Mouse (Mus musculus): ENCODE results near the gene Mdc1. TPM values are rescaled to one million over a fixed set of nuclear protein-coding genes. Genes with fewer than 3 reads are reported as not detected.
A peak's percentile ranks its signal among the peaks of the same experiment; 100 is the strongest.

The Mdc1 gene
- polyA plus RNA-seq, 1 experiment from 2014 or later: 18.7 TPM

- H3K9me3 ChIP-seq (ENCODE audit: control insufficient read depth, low read depth, low read length): no peaks in the 10 kb centered on the region
- no peaks in the 10 kb centered on the region for H3K27me3 ChIP-seq (ENCODE audit: control insufficient read depth, insufficient read depth, low read length)
- no peak for ATAC-seq (ENCODE audit: insufficient number of reproducible peaks, insufficient read depth, low FRiP score, low read depth)
- peak overlapping the region; percentile 63 for H3K4me3 ChIP-seq (ENCODE audit: low read depth, low read length)
- peak overlapping the region; percentile 92 for H3K4me2 ChIP-seq (replicated peaks; ENCODE audit: low read depth, low read length)
- peak overlapping the region; percentile 85 for H3K27ac ChIP-seq (ENCODE audit: low read length)
- peaks cover 5% of the 10 kb centered on the region; the same call in 1 of the 2 replicates for H3K36me3 ChIP-seq (ENCODE audit: control insufficient read depth, insufficient read depth, low read length)
- no peak overlapping the region; the same call in 1 of the 2 replicates for H3K9ac ChIP-seq (replicated peaks; ENCODE audit: low read depth, low read length)
- peaks cover 36% of the 10 kb centered on the region; the same call in 1 of the 2 replicates for H3K4me1 ChIP-seq (ENCODE audit: control insufficient read depth, insufficient read depth, low read length)
- WGBS: 42% methylated on average over 9 of the region's 9 CpGs
Observed at GRCm38 (mm10) chr17:35870151-35870883, 29.0 kb downstream of the Mdc1 start.

- Histone ChIP-seq H3K36me3 (ENCODE audit: control insufficient read depth, insufficient read depth, low read length) (peaks cover 8% of the 10 kb centered on the region; the same call in 1 of the 2 replicates), H3K4me2 (replicated peaks; ENCODE audit: low read depth, low read length) (peak overlapping the region; percentile 92; the same call in 1 of the 2 replicates), H3K27ac (ENCODE audit: low read length) (peak overlapping the region; percentile 85; the same call in 1 of the 2 replicates), H3K4me1 (ENCODE audit: control insufficient read depth, insufficient read depth, low read length) (peaks cover 36% of the 10 kb centered on the region; the same call in 1 of the 2 replicates), H3K27me3 (ENCODE audit: control insufficient read depth, insufficient read depth, low read length) (no peaks in the 10 kb centered on the region), H3K4me3 (ENCODE audit: low read depth, low read length) (peak overlapping the region; percentile 63; the same call in 1 of the 2 replicates), H3K9ac (replicated peaks; ENCODE audit: low read depth, low read length) (no peak overlapping the region), H3K9me3 (ENCODE audit: control insufficient read depth, low read depth, low read length) (no peaks in the 10 kb centered on the region)
- ATAC-seq (ENCODE audit: insufficient number of reproducible peaks, insufficient read depth, low FRiP score, low read depth): no peak
- 68% methylated on average over 8 of the region's 8 CpGs for WGBS
Observed at GRCm38 (mm10) chr17:35870884-35871696, 29.8 kb downstream of the Mdc1 start.

GRCm38 (mm10) chr17:35873774-35874519, 32.6 kb downstream of the Mdc1 start:
- Histone ChIP-seq H3K4me1 (ENCODE audit: control insufficient read depth, insufficient read depth, low read length) (peaks cover 22% of the 10 kb centered on the region; the same call in 1 of the 2 replicates), H3K27me3 (ENCODE audit: control insufficient read depth, insufficient read depth, low read length) (no peaks in the 10 kb centered on the region), H3K27ac (ENCODE audit: low read length) (peak overlapping the region; percentile 15; the same call in 1 of the 2 replicates), H3K4me2 (replicated peaks; ENCODE audit: low read depth, low read length) (no peak overlapping the region), H3K9ac (replicated peaks; ENCODE audit: low read depth, low read length) (peak overlapping the region; percentile 25; the same call in 1 of the 2 replicates), H3K9me3 (ENCODE audit: control insufficient read depth, low read depth, low read length) (no peaks in the 10 kb centered on the region), H3K4me3 (ENCODE audit: low read depth, low read length) (no peak overlapping the region), H3K36me3 (ENCODE audit: control insufficient read depth, insufficient read depth, low read length) (peaks cover 12% of the 10 kb centered on the region)
- 0 out of 2 replicates have a peak, but pooled peaks have one; percentile 25 for ATAC-seq (ENCODE audit: insufficient number of reproducible peaks, insufficient read depth, low FRiP score, low read depth)
- WGBS: 28% methylated on average over 21 of the region's 21 CpGs

- WGBS: 88% methylated on average over 6 of the region's 6 CpGs
- ATAC-seq (ENCODE audit: insufficient number of reproducible peaks, insufficient read depth, low FRiP score, low read depth): no peak
- H3K9me3 ChIP-seq (ENCODE audit: control insufficient read depth, low read depth, low read length): no peaks in the 10 kb centered on the region
Observed at GRCm38 (mm10) chr17:35874721-35875120, 33.4 kb downstream of the Mdc1 start.

GRCm38 (mm10) chr17:35879245-35880057, 38.1 kb downstream of the Mdc1 start, which contains the start of gene Dhx16:
Dhx16 (plus strand) TSS chr17:35879819.
- H3K4me3 ChIP-seq (ENCODE audit: low read depth, low read length): peak within 1 kb of the TSS; percentile 94
- no peaks in the 10 kb centered on the region for H3K9me3 ChIP-seq (ENCODE audit: control insufficient read depth, low read depth, low read length)
- 6% methylated on average over 58 of the region's 66 CpGs for WGBS
- peaks cover 3% of the 10 kb centered on the region; the same call in 1 of the 2 replicates for H3K4me1 ChIP-seq (ENCODE audit: control insufficient read depth, insufficient read depth, low read length)
- H3K27ac ChIP-seq (ENCODE audit: low read length): peak within 1 kb of the TSS; percentile 55; the same call in 1 of the 2 replicates
- H3K9ac ChIP-seq (replicated peaks; ENCODE audit: low read depth, low read length): peak within 1 kb of the TSS; percentile 89
- no peaks in the 10 kb centered on the region for H3K27me3 ChIP-seq (ENCODE audit: control insufficient read depth, insufficient read depth, low read length)
- ATAC-seq (ENCODE audit: insufficient number of reproducible peaks, insufficient read depth, low FRiP score, low read depth): peak; percentile 91
- peak within 1 kb of the TSS; percentile 72 for H3K4me2 ChIP-seq (replicated peaks; ENCODE audit: low read depth, low read length)
- peaks cover 33% of the 10 kb centered on the region for H3K36me3 ChIP-seq (ENCODE audit: control insufficient read depth, insufficient read depth, low read length)

More at GRCm38 (mm10) chr17:35874721-35875120, 33.4 kb downstream of the Mdc1 start:
- Histone ChIP-seq H3K4me3 (ENCODE audit: low read depth, low read length) (no peak overlapping the region), H3K9ac (replicated peaks; ENCODE audit: low read depth, low read length) (no peak overlapping the region), H3K4me2 (replicated peaks; ENCODE audit: low read depth, low read length) (no peak overlapping the region), H3K27ac (ENCODE audit: low read length) (no peak overlapping the region), H3K27me3 (ENCODE audit: control insufficient read depth, insufficient read depth, low read length) (no peaks in the 10 kb centered on the region), H3K4me1 (ENCODE audit: control insufficient read depth, insufficient read depth, low read length) (peaks cover 14% of the 10 kb centered on the region; the same call in 1 of the 2 replicates), H3K36me3 (ENCODE audit: control insufficient read depth, insufficient read depth, low read length) (peaks cover 12% of the 10 kb centered on the region)

- Histone ChIP-seq H3K9ac (replicated peaks; ENCODE audit: low read depth, low read length) (no peak overlapping the region), H3K4me1 (ENCODE audit: control insufficient read depth, insufficient read depth, low read length) (peaks cover 3% of the 10 kb centered on the region; the same call in 1 of the 2 replicates), H3K4me3 (ENCODE audit: low read depth, low read length) (no peak overlapping the region), H3K4me2 (replicated peaks; ENCODE audit: low read depth, low read length) (no peak overlapping the region), H3K36me3 (ENCODE audit: control insufficient read depth, insufficient read depth, low read length) (peaks cover 48% of the 10 kb centered on the region), H3K9me3 (ENCODE audit: control insufficient read depth, low read depth, low read length) (no peaks in the 10 kb centered on the region), H3K27ac (ENCODE audit: low read length) (no peak overlapping the region), H3K27me3 (ENCODE audit: control insufficient read depth, insufficient read depth, low read length) (no peaks in the 10 kb centered on the region)
- ATAC-seq (ENCODE audit: insufficient number of reproducible peaks, insufficient read depth, low FRiP score, low read depth): no peak
- WGBS: 91% methylated on average over 17 of the region's 17 CpGs
Observed at GRCm38 (mm10) chr17:35882924-35883323, 41.6 kb downstream of the Mdc1 start.

GRCm38 (mm10) chr17:35883777-35884176, 42.5 kb downstream of the Mdc1 start:
- WGBS: 94% methylated on average over 14 of the region's 14 CpGs
- H3K9ac ChIP-seq (replicated peaks; ENCODE audit: low read depth, low read length): no peak overlapping the region
- H3K27me3 ChIP-seq (ENCODE audit: control insufficient read depth, insufficient read depth, low read length): no peaks in the 10 kb centered on the region
- H3K9me3 ChIP-seq (ENCODE audit: control insufficient read depth, low read depth, low read length): no peaks in the 10 kb centered on the region
- ATAC-seq (ENCODE audit: insufficient number of reproducible peaks, insufficient read depth, low FRiP score, low read depth): no peak
- peaks cover 56% of the 10 kb centered on the region for H3K36me3 ChIP-seq (ENCODE audit: control insufficient read depth, insufficient read depth, low read length)
- no peak overlapping the region for H3K4me2 ChIP-seq (replicated peaks; ENCODE audit: low read depth, low read length)
- H3K27ac ChIP-seq (ENCODE audit: low read length): no peak overlapping the region
- H3K4me3 ChIP-seq (ENCODE audit: low read depth, low read length): no peak overlapping the region
- peaks cover 3% of the 10 kb centered on the region; the same call in 1 of the 2 replicates for H3K4me1 ChIP-seq (ENCODE audit: control insufficient read depth, insufficient read depth, low read length)
